Mouse (Mus musculus) WW6 (cell line): ENCODE results near the gene Rpl12.
"Not testable (repeated sequence)": the region's sequence is repeated elsewhere in the genome, so short reads cannot be mapped to it uniquely, and the experiment has no call there.

Experiments
- DNase-seq: peaks from one replicate; pipeline ENCODE4 v3.0.0-alpha.2; 2013; ENCODE audit warnings: low read depth, low spot score

Rpl12 gene

GRCm38 (mm10) chr2:32981725-32982271 is 20.4 kb downstream of the Rpl12 start, which contains the start of gene Slc2a8:
Slc2a8 (minus strand) TSS chr2:32982083.
- DNase-seq: peak; percentile 89

GRCm38 (mm10) chr2:32982700-32983099 is 21.3 kb downstream of the Rpl12 start:
- DNase-seq: no peak

GRCm38 (mm10) chr2:32983617-32984016 is 22.3 kb downstream of the Rpl12 start:
- DNase-seq: no peak

- DNase-seq: no peak
Measured at GRCm38 (mm10) chr2:32985844-32986243, 24.5 kb downstream of the Rpl12 start.

- DNase-seq: no peak
Measured at GRCm38 (mm10) chr2:32989376-32989775, 28.0 kb downstream of the Rpl12 start.

- no peak for DNase-seq
Measured at GRCm38 (mm10) chr2:32990167-32990832, 28.9 kb downstream of the Rpl12 start.

DNA sequence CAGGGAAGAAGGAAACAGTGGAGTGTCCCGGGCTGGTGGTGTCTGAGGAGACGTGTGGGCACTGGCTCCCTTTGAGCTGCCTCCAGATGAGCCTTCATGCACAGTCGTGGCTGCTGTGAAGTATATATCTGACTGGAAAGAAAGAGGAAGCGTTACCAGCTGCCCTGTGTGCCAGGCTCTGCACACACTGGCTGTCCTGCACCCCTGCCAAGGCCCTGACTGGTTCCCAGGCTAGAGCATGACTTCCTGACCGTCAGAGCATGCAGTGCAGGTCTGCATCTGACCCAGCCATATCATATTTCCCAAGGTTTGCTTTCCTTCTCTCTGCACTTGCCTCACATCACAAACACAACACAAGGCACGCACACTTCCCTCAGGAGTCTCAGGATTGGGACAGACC is 30.8 kb downstream of the Rpl12 start:
- no peak for DNase-seq

DNA sequence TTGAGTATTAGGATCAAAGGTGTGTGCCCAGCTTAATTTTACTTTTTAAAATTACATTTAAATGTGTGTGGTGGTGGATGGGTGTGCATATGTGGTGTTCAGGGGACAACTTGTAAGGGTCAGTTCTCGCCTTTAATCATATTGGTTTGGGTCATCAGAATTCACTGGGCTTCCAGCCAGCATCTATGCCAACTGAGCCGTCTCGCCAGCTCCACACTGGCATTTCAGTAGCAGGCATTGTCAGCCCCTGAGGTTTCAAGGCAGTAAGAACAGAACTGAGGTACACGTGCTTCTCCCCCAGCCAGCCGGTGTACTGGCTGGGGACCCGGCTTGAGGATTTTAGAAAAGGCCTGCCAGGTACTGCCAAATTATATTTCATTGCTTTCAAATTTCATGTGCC is 35.7 kb downstream of the Rpl12 start:
- DNase-seq: no peak

DNA sequence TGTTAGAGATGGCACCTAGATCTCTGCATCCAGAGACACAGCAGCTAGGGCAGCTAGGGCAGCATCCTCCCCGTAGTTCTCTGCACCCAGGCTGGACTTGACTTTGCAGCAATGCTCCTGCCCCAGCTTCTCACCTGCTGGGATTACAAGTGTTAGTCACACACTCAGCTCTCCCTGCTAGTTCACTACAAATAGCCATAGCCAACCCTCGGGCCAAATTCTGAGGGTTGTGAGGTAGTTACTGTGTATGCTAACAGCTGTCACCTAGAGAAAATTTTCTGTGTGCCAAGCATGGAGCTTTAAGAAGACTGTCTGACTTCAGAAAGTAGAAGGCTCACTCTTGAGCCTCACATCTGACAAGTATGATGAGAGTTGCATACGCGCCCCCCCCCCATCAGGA is 36.4 kb downstream of the Rpl12 start:
- DNase-seq: no peak

DNA sequence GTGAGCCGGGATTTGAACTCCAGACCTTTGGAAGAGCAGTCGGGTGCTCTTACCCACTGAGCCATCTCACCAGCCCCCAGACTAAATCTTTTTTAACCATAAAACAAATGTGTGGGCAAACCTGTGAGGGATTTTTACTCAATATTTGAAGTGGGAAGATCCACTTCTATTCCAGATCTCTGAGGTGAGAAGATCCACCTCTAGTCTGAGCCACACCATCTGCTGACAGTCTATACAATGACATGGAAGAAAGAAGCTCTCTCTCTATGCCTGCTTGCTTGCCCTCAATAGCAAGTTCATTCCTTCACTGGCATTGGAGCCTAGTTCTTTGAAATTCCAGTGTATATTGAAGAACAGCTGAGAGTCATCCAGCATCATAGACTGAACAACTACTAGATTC is 38.4 kb downstream of the Rpl12 start:
- no peak for DNase-seq

GRCm38 (mm10) chr2:33002144-33002543 is 40.8 kb downstream of the Rpl12 start:
- no peak for DNase-seq

GRCm38 (mm10) chr2:33005041-33005440 is 43.7 kb downstream of the Rpl12 start:
- DNase-seq: no peak

GRCm38 (mm10) chr2:33009055-33009454 is 47.7 kb downstream of the Rpl12 start:
- DNase-seq: not testable (repeated sequence)

DNA sequence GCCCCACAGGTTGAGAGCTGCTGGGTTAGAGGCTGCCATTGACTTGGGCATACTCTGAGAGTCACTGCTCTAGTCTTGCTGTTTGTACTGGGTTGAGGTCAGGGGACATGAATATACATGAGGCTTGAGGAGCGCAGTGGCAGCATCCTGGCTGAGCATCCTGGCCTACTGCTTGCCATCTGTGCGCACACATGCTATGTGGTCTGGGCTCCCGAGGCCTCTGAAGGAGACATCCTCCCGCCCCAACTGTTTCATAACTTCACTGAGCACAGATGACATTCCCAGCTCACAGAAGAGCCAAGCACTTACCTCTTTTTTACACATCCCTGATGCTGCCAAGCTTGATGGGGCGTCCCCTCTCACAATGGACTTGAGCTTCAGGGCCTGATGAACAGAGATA is 53.5 kb downstream of the Rpl12 start:
- DNase-seq: no peak
